Mouse (Mus musculus) thymus, adult 2 months (tissue): ENCODE results near the gene Wdr46. TPM values are rescaled to one million over a fixed set of nuclear protein-coding genes. Genes with fewer than 3 reads are reported as not detected.

ENCODE experiments used
- DNase-seq: peaks from one replicate; pipeline ENCODE4 v3.0.0; 2021
- H3K27ac ChIP-seq: fragments of 200-500 bp; 2 replicates; pipeline ENCODE4 v1.5.1; 2012; ENCODE audit warnings: low read length, control low read depth; ENCODE audit not compliant: control insufficient read depth, insufficient read depth
- H3K27me3 ChIP-seq: fragments of 200-500 bp; 2 replicates; pipeline ENCODE4 v1.6.1; 2012; ENCODE audit warnings: mild to moderate bottlenecking, low read length, moderate library complexity, mixed read lengths; ENCODE audit not compliant: control insufficient read depth, insufficient read depth
- H3K36me3 ChIP-seq: fragments of 200-500 bp; 2 replicates; pipeline ENCODE4 v1.6.1; 2012; ENCODE audit warnings: mild to moderate bottlenecking, low read length, moderate library complexity; ENCODE audit not compliant: control insufficient read depth, insufficient read depth
- H3K4me1 ChIP-seq: fragments of 200-500 bp; replicated peaks from 2 replicates; pipeline ENCODE4 v1.6.1; 2012; ENCODE audit warnings: low read length; ENCODE audit not compliant: control insufficient read depth, insufficient read depth
- H3K4me3 ChIP-seq: fragments of 200-500 bp; 2 replicates; pipeline ENCODE4 v1.5.1; 2012; ENCODE audit warnings: mild to moderate bottlenecking, low read length, control low read depth, moderate library complexity; ENCODE audit not compliant: control insufficient read depth, insufficient read depth
- CTCF ChIP-seq: fragments of 200-500 bp; IDR thresholded peaks from 2 replicates; pipeline ENCODE4 v1.5.1; 2012; ENCODE audit warnings: mild to moderate bottlenecking, control low read depth, low read length, moderate library complexity, borderline replicate concordance; ENCODE audit not compliant: control insufficient read depth, poor library complexity, insufficient read depth; ENCODE audit errors: extremely low read depth
- POLR2A ChIP-seq: fragments of 200-500 bp; IDR thresholded peaks from 2 replicates; pipeline ENCODE4 v1.6.1; 2012; ENCODE audit warnings: mild to moderate bottlenecking, low read length, control low read depth, moderate library complexity; ENCODE audit not compliant: control insufficient read depth, poor library complexity, insufficient read depth; ENCODE audit errors: extremely low read depth
- WGBS: fragments of 180-500 bp; shearing (Covaris S2); methylation state at CpG from one replicate; pipeline ENCODE4 v1.1.7; 2018; 5-methylcytosine and 5-hydroxymethylcytosine counted together
- polyA plus RNA-seq: library from polyadenylated mRNA; depleted of rRNA; stranded (reverse); fragments of >200 nt; gene quantifications from 2 replicates; pipeline ENCODE4 v1.2.3, GENCODE M21; 2012

The Wdr46 gene
- polyA plus RNA-seq, 1 experiment: 35.4 TPM

GRCm38 (mm10) chr17:33936993-33937392 is 3.5 kb upstream of the Wdr46 start:
- Histone ChIP-seq H3K27me3 (no peaks in the 10 kb centered on the region), H3K27ac (no peak overlapping the region), H3K36me3 (peaks cover 17% of the 10 kb centered on the region), H3K4me3 (no peak overlapping the region), H3K4me1 (peaks cover 20% of the 10 kb centered on the region)
- WGBS: 94% methylated on average over 15 of the region's 15 CpGs
- TF ChIP-seq CTCF (no peak), POLR2A (no peak)
- no peak for DNase-seq

DNA sequence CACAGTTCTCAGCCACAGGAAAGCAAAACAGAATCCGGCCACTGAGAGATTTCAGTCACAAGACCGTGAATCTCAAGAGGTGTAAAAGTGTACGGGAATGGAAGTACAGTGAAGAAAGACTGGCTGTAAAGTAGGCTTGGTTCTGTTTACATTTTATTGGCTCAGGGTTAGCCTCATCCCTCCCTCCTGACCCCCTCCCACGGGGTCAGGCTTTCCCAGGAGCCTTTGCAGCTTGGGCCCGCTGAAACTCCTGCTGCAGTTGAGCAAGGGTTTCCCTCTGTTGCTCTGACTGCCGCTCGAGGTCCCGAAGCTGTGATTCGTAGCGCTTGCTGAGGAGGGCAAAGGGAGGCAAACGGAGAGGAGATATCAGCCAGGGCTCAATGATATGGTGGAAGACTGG is 1.7 kb upstream of the Wdr46 start:
- Histone ChIP-seq H3K4me1 (peaks cover 20% of the 10 kb centered on the region), H3K27ac (no peak overlapping the region), H3K36me3 (peaks cover 10% of the 10 kb centered on the region), H3K4me3 (no peak overlapping the region), H3K27me3 (no peaks in the 10 kb centered on the region)
- TF ChIP-seq CTCF (no peak), POLR2A (no peak)
- WGBS: 89% methylated on average over 11 of the region's 11 CpGs
- DNase-seq: no peak

DNA sequence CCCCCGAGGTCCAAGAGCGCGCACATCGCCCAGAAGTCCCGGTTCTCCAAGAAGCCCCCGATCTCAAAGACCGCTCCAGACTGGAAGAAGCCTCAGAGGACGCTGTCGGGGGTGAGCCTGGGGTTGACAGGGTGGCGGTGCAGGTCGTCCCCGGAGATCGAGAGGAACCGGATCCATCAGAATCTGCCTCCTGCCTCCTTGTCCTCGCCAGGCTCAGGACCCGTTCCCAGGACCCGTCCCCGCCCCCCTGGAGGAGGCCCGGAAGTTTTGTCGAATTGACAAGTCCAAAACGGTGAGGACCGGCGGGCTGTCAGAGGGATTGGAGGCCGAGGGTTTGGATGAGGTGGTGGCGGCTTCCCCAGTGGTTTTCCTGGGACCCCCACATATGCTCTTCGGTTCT is 521 bp downstream of the Wdr46 start:
- Histone ChIP-seq H3K4me3 (peak overlapping the region; percentile 73), H3K27ac (no peak overlapping the region), H3K4me1 (peaks cover 20% of the 10 kb centered on the region), H3K27me3 (no peaks in the 10 kb centered on the region), H3K36me3 (peaks cover 10% of the 10 kb centered on the region)
- no peak for DNase-seq
- TF ChIP-seq CTCF: no peak
- TF ChIP-seq POLR2A: no peak
- WGBS: 1% methylated on average over 26 of the region's 26 CpGs

DNA sequence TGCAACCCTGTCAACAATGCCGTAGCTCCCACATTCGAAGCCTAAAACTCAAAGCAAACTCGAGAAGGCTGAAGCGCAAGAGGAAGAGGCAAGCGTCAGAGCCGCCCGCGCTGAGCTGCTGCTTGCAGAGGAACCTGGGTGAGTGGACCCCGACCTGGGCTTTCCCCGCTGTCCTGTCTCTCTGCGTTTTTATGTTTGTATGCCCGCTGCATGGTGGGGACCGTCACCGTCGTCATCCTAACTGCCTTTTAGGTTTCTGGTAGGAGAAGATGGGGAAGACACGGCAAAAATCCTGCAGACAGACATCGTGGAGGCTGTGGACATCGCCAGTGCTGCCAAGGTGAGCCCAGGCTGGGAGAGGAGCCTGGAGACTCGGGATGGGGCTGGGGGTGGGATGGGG is 921 bp downstream of the Wdr46 start:
- 46% methylated on average over 19 of the region's 19 CpGs for WGBS
- H3K27ac ChIP-seq: no peak overlapping the region
- DNase-seq: no peak
- no peak for TF ChIP-seq CTCF
- TF ChIP-seq POLR2A: no peak
- peaks cover 21% of the 10 kb centered on the region for H3K4me1 ChIP-seq
- no peaks in the 10 kb centered on the region for H3K27me3 ChIP-seq
- H3K4me3 ChIP-seq: peak overlapping the region; percentile 73
- H3K36me3 ChIP-seq: peaks cover 10% of the 10 kb centered on the region

DNA sequence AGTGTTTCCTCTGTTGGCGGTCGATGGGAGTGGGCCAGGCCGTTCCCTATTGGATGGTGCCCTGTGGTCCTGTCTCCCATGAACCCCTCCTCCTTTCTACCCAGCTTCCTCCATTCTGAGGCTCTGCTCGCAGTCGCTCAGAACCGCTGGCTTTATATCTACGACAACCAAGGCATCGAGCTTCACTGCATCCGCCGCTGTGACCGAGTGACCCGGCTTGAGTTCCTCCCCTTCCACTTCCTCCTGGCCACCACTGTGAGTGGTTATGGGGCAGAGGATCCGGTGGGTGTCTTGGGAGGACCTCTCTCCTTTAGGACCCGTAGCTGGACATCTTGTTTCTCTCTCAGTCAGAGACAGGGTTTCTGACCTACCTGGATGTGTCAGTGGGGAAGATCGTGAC is 3.0 kb downstream of the Wdr46 start:
- 95% methylated on average over 15 of the region's 15 CpGs for WGBS
- Histone ChIP-seq H3K4me3 (no peak overlapping the region), H3K27me3 (no peaks in the 10 kb centered on the region), H3K36me3 (no peaks in the 10 kb centered on the region), H3K4me1 (peaks cover 39% of the 10 kb centered on the region), H3K27ac (no peak overlapping the region)
- TF ChIP-seq POLR2A (no peak), CTCF (no peak)
- no peak for DNase-seq

- Histone ChIP-seq H3K27ac (peak overlapping the region; percentile 73), H3K4me1 (peaks cover 51% of the 10 kb centered on the region), H3K27me3 (no peaks in the 10 kb centered on the region), H3K36me3 (no peaks in the 10 kb centered on the region; the same call in 1 of the 2 replicates), H3K4me3 (no peak overlapping the region)
- DNase-seq: peak; percentile 60
- 18% methylated on average over 10 of the region's 10 CpGs for WGBS
- TF ChIP-seq POLR2A: no peak
- TF ChIP-seq CTCF: no peak
These were observed 7.1 kb downstream of the Wdr46 start for GRCm38 (mm10) chr17:33947430-33948089.

DNA sequence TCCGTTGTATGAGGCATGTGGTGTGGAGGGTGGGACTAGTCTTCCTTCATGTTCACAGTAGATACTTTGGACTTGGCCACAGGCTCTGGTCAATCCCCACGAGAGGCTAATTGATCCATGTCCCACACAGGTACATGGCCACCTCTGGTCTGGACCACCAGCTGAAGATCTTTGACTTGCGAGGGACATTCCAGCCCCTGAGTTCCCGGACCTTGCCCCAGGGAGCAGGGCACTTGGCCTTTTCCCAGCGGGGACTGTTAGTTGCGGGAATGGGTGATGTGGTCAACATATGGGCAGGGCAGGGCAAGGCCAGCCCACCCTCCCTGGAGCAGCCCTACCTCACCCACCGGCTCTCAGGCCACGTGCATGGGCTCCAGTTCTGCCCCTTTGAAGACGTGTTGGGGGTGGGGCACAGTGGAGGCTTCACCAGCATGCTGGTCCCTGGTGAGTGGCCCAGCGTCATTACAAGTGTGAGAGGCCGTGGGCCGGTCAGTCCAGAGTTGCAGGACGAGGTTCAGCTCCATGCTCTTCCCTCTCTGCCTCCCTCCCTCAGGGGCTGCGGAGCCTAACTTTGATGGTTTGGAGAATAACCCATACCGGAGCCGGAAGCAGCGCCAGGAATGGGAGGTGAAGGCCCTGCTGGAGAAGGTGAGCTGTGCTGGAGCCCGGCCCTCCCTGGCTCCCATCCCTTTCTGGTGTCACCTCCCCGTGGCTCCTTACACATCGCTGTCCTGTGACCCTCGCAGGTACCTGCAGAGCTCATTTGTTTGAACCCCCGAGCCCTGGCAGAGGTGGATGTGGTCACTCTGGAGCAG is 7.8 kb downstream of the Wdr46 start:
- peaks cover 6% of the 10 kb centered on the region; the same call in 1 of the 2 replicates for H3K36me3 ChIP-seq
- DNase-seq: no peak
- peaks cover 56% of the 10 kb centered on the region for H3K4me1 ChIP-seq
- peak overlapping the region; percentile 40 for H3K27ac ChIP-seq
- TF ChIP-seq POLR2A (no peak), CTCF (no peak)
- H3K27me3 ChIP-seq: no peaks in the 10 kb centered on the region
- H3K4me3 ChIP-seq: no peak overlapping the region
- 86% methylated on average over 22 of the region's 22 CpGs for WGBS
